Comparison of ENCODE assay signal across 13 mouse cellular contexts in genomic region chr7:65978996-65979823, GRCm38 (mm10).
DNase-seq lines count a peak whose midpoint lies in the region; ATAC-seq and TF ChIP-seq lines count a peak whose summit lies in the region.
"Had no signal": no experiment of that assay in that cellular context is flagged by ENCODE, and none has a peak within 500 bp of the region (broad histone marks: within the 10 kb centered on the region; RNA-seq: fewer than 3 reads in every experiment).

No protein-coding gene starts in this region.

- 82% methylated on average over 11 of the region's 11 CpGs for WGBS in midbrain, embryonic 14.5 days
- WGBS in midbrain, postnatal 0 days: 75% methylated on average over 11 of the region's 11 CpGs
- 53% methylated on average over 11 of the region's 11 CpGs for WGBS in intestine, embryonic 16.5 days
- WGBS in hindbrain, embryonic 11.5 days: 83% methylated on average over 11 of the region's 11 CpGs

- H3K4me1 ChIP-seq in midbrain, embryonic 14.5 days (ENCODE audit: control insufficient read depth, insufficient read depth, low read length): no peaks in the 10 kb centered on the region
- no peaks in the 10 kb centered on the region for H3K4me1 ChIP-seq in midbrain, postnatal 0 days (ENCODE audit: insufficient read depth, low read length)
- H3K4me1 ChIP-seq in intestine, embryonic 16.5 days (ENCODE audit: control insufficient read depth, insufficient read depth, low read length): 0 out of 2 replicates have a peak, but pooled peaks cover 8% of the 10 kb centered on the region
- H3K4me1 ChIP-seq in hindbrain, embryonic 11.5 days (replicated peaks; ENCODE audit: control insufficient read depth, insufficient read depth, low read length): no peaks in the 10 kb centered on the region
- H3K4me1 ChIP-seq: megakaryocyte, embryonic 14.5 days; neural tube, embryonic 13.5 days had no signal

- TF ChIP-seq CTCF in gastrocnemius, adult 2 months (IDR thresholded peaks at IDR 0.05): no peak
- no peak for TF ChIP-seq CTCF in midbrain, postnatal 0 days (IDR thresholded peaks at IDR 0.05)

- H3K36me3 ChIP-seq in midbrain, embryonic 14.5 days (ENCODE audit: control insufficient read depth, insufficient read depth, low read length): no peaks in the 10 kb centered on the region
- no peaks in the 10 kb centered on the region for H3K36me3 ChIP-seq in midbrain, postnatal 0 days (ENCODE audit: insufficient read depth, low read length)
- H3K36me3 ChIP-seq in intestine, embryonic 16.5 days (ENCODE audit: control insufficient read depth, insufficient read depth, low read length): no peaks in the 10 kb centered on the region
- no peaks in the 10 kb centered on the region for H3K36me3 ChIP-seq in hindbrain, embryonic 11.5 days (ENCODE audit: control insufficient read depth, insufficient read depth, low read length)
- H3K36me3 ChIP-seq: neural tube, embryonic 13.5 days had no signal

- H3K4me2 ChIP-seq in midbrain, embryonic 14.5 days (ENCODE audit: low read length): no peak overlapping the region
- no peak overlapping the region for H3K4me2 ChIP-seq in midbrain, postnatal 0 days (ENCODE audit: low read depth, low read length, poor library complexity, severe bottlenecking)
- H3K4me2 ChIP-seq in intestine, embryonic 16.5 days (ENCODE audit: low read depth, low read length): no peak overlapping the region
- H3K4me2 ChIP-seq in hindbrain, embryonic 11.5 days (replicated peaks; ENCODE audit: low read depth, low read length): no peak overlapping the region
- H3K4me2 ChIP-seq: neural tube, embryonic 13.5 days had no signal

- no peak overlapping the region for H3K9ac ChIP-seq in midbrain, embryonic 14.5 days (replicated peaks; ENCODE audit: low read length)
- H3K9ac ChIP-seq in midbrain, postnatal 0 days (replicated peaks; ENCODE audit: low read length, poor library complexity, severe bottlenecking): no peak overlapping the region
- H3K9ac ChIP-seq in intestine, embryonic 16.5 days (ENCODE audit: low read depth, low read length): no peak overlapping the region
- H3K9ac ChIP-seq in hindbrain, embryonic 11.5 days (ENCODE audit: low read depth, low read length): no peak overlapping the region
- H3K9ac ChIP-seq: neural tube, embryonic 13.5 days had no signal

- ATAC-seq in midbrain, embryonic 14.5 days (ENCODE audit: low FRiP score, low TSS enrichment): no peak
- no peak for ATAC-seq in midbrain, postnatal 0 days (ENCODE audit: low FRiP score)
- peak; percentile 56 for ATAC-seq in intestine, embryonic 16.5 days
- no peak for ATAC-seq in hindbrain, embryonic 11.5 days (ENCODE audit: low FRiP score)
- ATAC-seq: CD4-positive, CD25-positive, alpha-beta regulatory T cell, adult 4 months; hindbrain, embryonic 16.5 days had no signal

- peak overlapping the region; percentile 63 for H3K27ac ChIP-seq in gastrocnemius, adult 2 months
- no peak overlapping the region for H3K27ac ChIP-seq in midbrain, embryonic 14.5 days (replicated peaks; ENCODE audit: low read depth, low read length)
- no peak overlapping the region for H3K27ac ChIP-seq in midbrain, postnatal 0 days (ENCODE audit: low read depth, low read length)
- 0 out of 2 replicates have a peak overlapping the region, but pooled peaks have one; percentile 5 for H3K27ac ChIP-seq in intestine, embryonic 16.5 days (ENCODE audit: low read length)
- no peak overlapping the region for H3K27ac ChIP-seq in hindbrain, embryonic 11.5 days (ENCODE audit: low read depth, low read length)
- H3K27ac ChIP-seq: neural tube, embryonic 13.5 days had no signal

- peak; percentile 31 for DNase-seq in gastrocnemius, adult 2 months
- no peak for DNase-seq in gastrocnemius, postnatal 36 days
- DNase-seq in midbrain, embryonic 14.5 days: peak; percentile 17
- no peak for DNase-seq in midbrain, postnatal 0 days (ENCODE audit: low spot score)
- peak; percentile 43 for DNase-seq in skeletal muscle tissue, adult 2 months (ENCODE audit: low read depth, low spot score)
- no peak for DNase-seq in hindbrain, embryonic 11.5 days (ENCODE audit: low spot score)
- DNase-seq in spleen, postnatal 4 days (ENCODE audit: low spot score in 2 of 2): no peak
- DNase-seq: thymus, adult 18-20 months had no signal

- intact Hi-C loops in gastrocnemius, adult 2 months (cut with DNase I): no loop called here
- intact Hi-C loops in gastrocnemius, postnatal 36 days (cut with DNase I): no loop called here

- H3K27me3 ChIP-seq in midbrain, embryonic 14.5 days (ENCODE audit: control insufficient read depth, insufficient read depth, low read length): no peaks in the 10 kb centered on the region
- H3K27me3 ChIP-seq in midbrain, postnatal 0 days (ENCODE audit: insufficient read depth, low read length): no peaks in the 10 kb centered on the region
- no peaks in the 10 kb centered on the region for H3K27me3 ChIP-seq in intestine, embryonic 16.5 days (replicated peaks; ENCODE audit: control insufficient read depth, insufficient read depth, low read length)
- no peaks in the 10 kb centered on the region for H3K27me3 ChIP-seq in hindbrain, embryonic 11.5 days (ENCODE audit: control insufficient read depth, insufficient read depth, low read length)
- H3K27me3 ChIP-seq: megakaryocyte, embryonic 14.5 days; neural tube, embryonic 13.5 days had no signal

- H3K9me3 ChIP-seq in midbrain, embryonic 14.5 days (ENCODE audit: control insufficient read depth, low read length): no peaks in the 10 kb centered on the region
- H3K9me3 ChIP-seq in midbrain, postnatal 0 days (ENCODE audit: low read length): no peaks in the 10 kb centered on the region
- H3K9me3 ChIP-seq in intestine, embryonic 16.5 days (ENCODE audit: control insufficient read depth, low read length): no peaks in the 10 kb centered on the region
- no peaks in the 10 kb centered on the region for H3K9me3 ChIP-seq in hindbrain, embryonic 11.5 days (ENCODE audit: control insufficient read depth, low read length)
- H3K9me3 ChIP-seq: megakaryocyte, embryonic 14.5 days; neural tube, embryonic 13.5 days had no signal

- no peak overlapping the region for H3K4me3 ChIP-seq in gastrocnemius, adult 2 months
- no peak overlapping the region for H3K4me3 ChIP-seq in midbrain, embryonic 14.5 days (replicated peaks; ENCODE audit: low read depth, low read length)
- no peak overlapping the region for H3K4me3 ChIP-seq in midbrain, postnatal 0 days (ENCODE audit: low read depth, low read length)
- H3K4me3 ChIP-seq in intestine, embryonic 16.5 days (ENCODE audit: low read length): no peak overlapping the region
- no peak overlapping the region for H3K4me3 ChIP-seq in hindbrain, embryonic 11.5 days (ENCODE audit: low read depth, low read length)
- H3K4me3 ChIP-seq: megakaryocyte, embryonic 14.5 days; neural tube, embryonic 13.5 days had no signal

Comparison
In these comparisons a context has a peak if more than half of its experiments do, and no peak if none do; other contexts are left out.
1. DNase-seq: peak in gastrocnemius, adult 2 months (single experiment), midbrain, embryonic 14.5 days (single experiment) and skeletal muscle tissue, adult 2 months (single experiment); none in gastrocnemius, postnatal 36 days (0 of 2), midbrain, postnatal 0 days (single experiment), hindbrain, embryonic 11.5 days (single experiment) and spleen, postnatal 4 days (0 of 2).
2. H3K27ac ChIP-seq: peak in gastrocnemius, adult 2 months (single experiment) and intestine, embryonic 16.5 days (single experiment); none in midbrain, embryonic 14.5 days (single experiment), midbrain, postnatal 0 days (single experiment) and hindbrain, embryonic 11.5 days (single experiment).